Mouse (Mus musculus): ENCODE measurements around the gene Atrnl1.

DNA sequence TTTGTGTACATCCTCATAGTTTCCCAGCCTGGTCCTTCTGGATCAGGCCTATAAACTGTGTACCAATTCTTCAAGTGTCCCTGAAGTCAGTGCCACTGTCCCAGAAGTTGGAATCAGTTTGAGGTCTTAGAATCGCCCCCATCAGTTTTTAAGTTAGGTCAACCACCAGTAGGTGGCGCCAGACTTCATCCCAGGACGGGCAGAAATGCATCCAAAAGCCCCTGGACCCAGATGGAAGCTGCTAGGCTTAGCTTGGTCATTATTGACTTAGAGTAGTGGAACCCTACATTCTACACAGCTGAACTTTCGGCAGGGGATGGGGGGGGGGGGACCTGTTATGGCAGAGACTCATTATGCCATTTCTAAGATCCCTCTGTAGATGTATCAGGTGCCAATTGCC is 387.1 kb downstream of the Atrnl1 start:
- no peak for TF ChIP-seq EP300 (optimal IDR thresholded peaks at IDR 0.05)
- TF ChIP-seq CTCF (IDR thresholded peaks at IDR 0.05; ENCODE audit: low read depth): peak; percentile 72

All from stomach, postnatal 0 days (tissue).